Mouse (Mus musculus) testis, adult 2 months (tissue): ENCODE results near the gene Sdsl.

Experiments
- CTCF ChIP-seq: fragments of 200-500 bp; IDR thresholded peaks from 2 replicates; pipeline ENCODE4 v1.5.1; 2012; ENCODE audit warnings: low read depth, mild to moderate bottlenecking, inconsistent platforms, low read length, moderate library complexity; ENCODE audit not compliant: control insufficient read depth, insufficient read depth, insufficient replicate concordance
- POLR2A ChIP-seq: fragments of 200-500 bp; IDR thresholded peaks from 2 replicates; pipeline ENCODE4 v1.6.1; 2012; ENCODE audit warnings: low read depth, mild to moderate bottlenecking, inconsistent platforms, low read length, moderate library complexity; ENCODE audit not compliant: control insufficient read depth

DNA sequence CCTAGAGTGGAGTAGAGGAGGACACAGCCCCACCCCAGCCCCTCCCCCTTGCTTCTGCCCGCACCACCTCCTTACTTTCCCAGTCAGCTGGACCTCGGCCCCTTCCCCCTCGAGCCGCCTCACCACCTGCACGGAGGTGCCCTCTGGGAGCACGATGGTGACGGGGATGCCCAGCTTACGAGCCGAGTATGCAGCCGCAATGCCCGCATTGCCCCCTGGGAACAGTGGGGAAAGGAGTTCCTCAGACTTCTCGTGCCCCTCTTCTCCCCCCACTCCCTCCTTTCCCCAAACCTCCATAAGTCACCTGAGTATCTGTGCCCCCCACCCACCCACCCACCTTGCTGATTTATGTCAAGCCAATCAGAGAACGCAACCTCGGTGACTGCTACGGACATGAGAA, 10.7 kb downstream of the Sdsl start:
- TF ChIP-seq CTCF, result no peak
- TF ChIP-seq POLR2A, result no peak
